In the genomic region with DNA sequence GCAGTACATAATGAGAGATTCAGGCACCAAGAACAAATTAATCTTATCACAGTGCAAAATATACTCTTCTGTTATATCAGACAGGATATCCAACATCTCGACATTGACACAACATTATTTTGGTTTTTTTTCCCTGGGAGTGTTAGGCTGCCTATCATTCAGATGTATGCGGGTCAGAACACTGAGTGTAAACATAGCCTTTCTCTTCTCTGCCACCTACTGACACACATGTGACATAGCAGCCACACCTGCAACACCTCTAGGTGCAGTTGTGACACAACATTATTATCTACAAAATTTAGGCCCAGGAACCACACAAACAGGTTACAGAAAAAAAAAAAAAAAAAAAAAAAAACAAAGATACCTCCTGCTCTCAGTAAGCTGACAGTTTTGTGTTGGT, we compare ENCODE assay signal across 9 mouse cellular contexts.
DNase-seq lines count a peak whose midpoint lies in the region; ATAC-seq and TF ChIP-seq lines count a peak whose summit lies in the region.
"Had no signal": no experiment of that assay in that cellular context is flagged by ENCODE, and none has a peak within 500 bp of the region (broad histone marks: within the 10 kb centered on the region; RNA-seq: fewer than 3 reads in every experiment).

No protein-coding gene starts in this region.

- H3K79me2 ChIP-seq in CH12.LX (replicated peaks; ENCODE audit: control insufficient read depth, extremely low read depth, insufficient read depth, poor library complexity, severe bottlenecking): no peaks in the 10 kb centered on the region

- H3K4me3 ChIP-seq in kidney, postnatal 0 days (replicated peaks; ENCODE audit: low read depth, low read length): no peak overlapping the region
- no peak overlapping the region for H3K4me3 ChIP-seq in CH12.LX (replicated peaks in 1 of 3; ENCODE audit: low read depth in 2 of 3, low read length in 2 of 3, poor library complexity in 1 of 3)
- H3K4me3 ChIP-seq: stomach, embryonic 15.5 days had no signal

- no peak for ATAC-seq in kidney, postnatal 0 days (replicated peaks; ENCODE audit: low FRiP score, low read depth)

- dilution Hi-C loops in CH12.LX (cut with MboI; ENCODE audit: extremely low pct_ligation_motif_present, extremely low pct_unique_long_range_greater_than_20kb, low sequenced_read_pairs): no loop called here

- peak; percentile 78 for TF ChIP-seq RAD21 in CH12.LX (IDR thresholded peaks at IDR 0.05; ENCODE audit: low read depth, low read length)

- in situ Hi-C loops in CH12.LX (cut with MboI; ENCODE audit: low pct_ligation_motif_present, low pct_unique_long_range_greater_than_20kb, low sequenced_read_pairs): loop anchor here (25.0 kb wide), 1 partner anchor 330 kb away; no protein-coding TSS in a partner anchor

- TF ChIP-seq POLR2A in CH12.LX (IDR thresholded peaks at IDR 0.05; ENCODE audit: low read depth, low read length): no peak

- peak; percentile 73 for TF ChIP-seq CTCF in kidney, postnatal 0 days (IDR thresholded peaks at IDR 0.05; ENCODE audit: low read depth)
- peak; percentile 16 to 75; a peak in 2 of 4 replicates for TF ChIP-seq CTCF in CH12.LX (conservative IDR thresholded peaks at IDR 0.05 in 1 of 2, IDR thresholded peaks at IDR 0.05 in 1 of 2; ENCODE audit: low read depth in 2 of 2, low read length in 2 of 2)

- no peaks in the 10 kb centered on the region for H3K9me3 ChIP-seq in kidney, postnatal 0 days (replicated peaks; ENCODE audit: low read length)
- H3K9me3 ChIP-seq in CH12.LX (replicated peaks; ENCODE audit: low read length): no peaks in the 10 kb centered on the region
- H3K9me3 ChIP-seq: stomach, embryonic 15.5 days had no signal

- no peak overlapping the region for H3K27ac ChIP-seq in kidney, postnatal 0 days
- H3K27ac ChIP-seq in CH12.LX (ENCODE audit: insufficient read depth, low read depth): no peak overlapping the region
- H3K27ac ChIP-seq: stomach, embryonic 15.5 days had no signal

- intact Hi-C loops in heart, postnatal 25 days (cut with DNase I): loop anchor here (5.0 kb wide), 1 partner anchor 365 kb away; no protein-coding TSS in a partner anchor

- no peaks in the 10 kb centered on the region for H3K27me3 ChIP-seq in kidney, postnatal 0 days (ENCODE audit: insufficient read depth, low read length)
- H3K27me3 ChIP-seq in CH12.LX (replicated peaks): no peaks in the 10 kb centered on the region
- H3K27me3 ChIP-seq: stomach, embryonic 15.5 days had no signal

- H3K4me1 ChIP-seq in kidney, postnatal 0 days (replicated peaks; ENCODE audit: insufficient read depth, low read length): no peaks in the 10 kb centered on the region
- H3K4me1 ChIP-seq in CH12.LX (ENCODE audit: control insufficient read depth in 1 of 2, insufficient read depth in 2 of 2): no peaks in the 10 kb centered on the region
- H3K4me1 ChIP-seq: stomach, embryonic 15.5 days had no signal

- TF ChIP-seq EP300 in CH12.LX (IDR thresholded peaks at IDR 0.05; ENCODE audit: low read length): no peak

- H3K36me3 ChIP-seq in kidney, postnatal 0 days (ENCODE audit: insufficient read depth, low read length): no peaks in the 10 kb centered on the region
- peaks cover 0 to 27% of the 10 kb centered on the region in 2 experiments for H3K36me3 ChIP-seq in CH12.LX (replicated peaks in 1 of 2; ENCODE audit: control insufficient read depth in 1 of 2, insufficient read depth in 1 of 2, low read length in 1 of 2)
- H3K36me3 ChIP-seq: stomach, embryonic 15.5 days had no signal

- DNase-seq in kidney, postnatal 0 days (ENCODE audit: low spot score): peak; percentile 44
- no peak for DNase-seq in kidney, adult 8-10 months
- DNase-seq in CH12.LX (ENCODE audit: extremely low read depth) (peak; percentile 31), R1 (ENCODE audit: low read depth, low spot score) (peak; percentile 35)
- DNase-seq in induced T-regulatory cell, adult 2 months (ENCODE audit: low read depth): peak; percentile 57
- no peak for DNase-seq in layer of hippocampus, adult 11-12 months (ENCODE audit: low spot score)
- DNase-seq in heart, postnatal 25 days (ENCODE audit: low spot score): no peak
- DNase-seq: adrenal gland, adult 8-10 months had no signal

- no peak overlapping the region for H3K4me2 ChIP-seq in kidney, postnatal 0 days (ENCODE audit: low read length)
- H3K4me2 ChIP-seq in CH12.LX (ENCODE audit: insufficient read depth, low read depth, poor library complexity, severe bottlenecking): no peak overlapping the region
- H3K4me2 ChIP-seq: stomach, embryonic 15.5 days had no signal

- no peak overlapping the region for H3K9ac ChIP-seq in kidney, postnatal 0 days (ENCODE audit: low read depth, low read length)
- no peak overlapping the region for H3K9ac ChIP-seq in CH12.LX (ENCODE audit: insufficient read depth, low read depth)
- H3K9ac ChIP-seq: stomach, embryonic 15.5 days had no signal

- WGBS in kidney, postnatal 0 days: 23% methylated on average over 2 of the region's 2 CpGs

TF ChIP-seq in CH12.LX, 34 proteins besides CTCF, POLR2A, EP300 and RAD21:
- TF ChIP-seq MAX (IDR thresholded peaks at IDR 0.05; ENCODE audit: low read length): peak; percentile 62; the same call in 1 of the 2 replicates
- no peak for TF ChIP-seq HCFC1 (IDR thresholded peaks at IDR 0.05; ENCODE audit: low read depth, low read length)
- no peak for TF ChIP-seq IRF4 (IDR thresholded peaks at IDR 0.05; ENCODE audit: low read depth, low read length)
- TF ChIP-seq SMC3 (IDR thresholded peaks at IDR 0.05; ENCODE audit: low read depth, low read length): peak; percentile 77
- TF ChIP-seq ETS1 (conservative IDR thresholded peaks at IDR 0.05; ENCODE audit: low read depth, low read length): no peak
- TF ChIP-seq CHD1 (IDR thresholded peaks at IDR 0.05; ENCODE audit: low read depth, low read length): no peak

Comparison
In these comparisons a context has a peak if more than half of its experiments do, and no peak if none do; other contexts are left out.
1. DNase-seq: peak in kidney, postnatal 0 days (single experiment), CH12.LX (single experiment), R1 (single experiment) and induced T-regulatory cell, adult 2 months (single experiment); none in kidney, adult 8-10 months (0 of 2), layer of hippocampus, adult 11-12 months (single experiment) and heart, postnatal 25 days (single experiment).